Mouse (Mus musculus) C2C12 (cell line): Measurements from ENCODE around the gene Usp3. TPM values are rescaled to one million over a fixed set of nuclear protein-coding genes. Genes with fewer than 3 reads are reported as not detected.

Source experiments
- H3K27me3 ChIP-seq: one replicate; pipeline ENCODE4 v1.6.1; 2011; ENCODE audit not compliant: control insufficient read depth, insufficient read depth, insufficient read length
- H3K36me3 ChIP-seq: one replicate; pipeline ENCODE4 v1.6.1; 2011; ENCODE audit not compliant: control insufficient read depth, insufficient read depth
- H3K4me3 ChIP-seq: one replicate; pipeline ENCODE4 v1.5.1; 2011; ENCODE audit warnings: mild to moderate bottlenecking, control low read depth; ENCODE audit not compliant: poor library complexity, insufficient read depth, severe bottlenecking
- H3K79me2 ChIP-seq: one replicate; pipeline ENCODE4 v1.6.1; 2011; ENCODE audit not compliant: control insufficient read depth, insufficient read depth
- H3K79me3 ChIP-seq: one replicate; pipeline ENCODE4 v1.6.1; 2011; ENCODE audit warnings: low read depth, control low read depth
- H3ac ChIP-seq: one replicate; pipeline ENCODE3; 2011; ENCODE audit warnings: low read depth; ENCODE audit not compliant: control insufficient read depth, insufficient read length
- CEBPB ChIP-seq: IDR thresholded peaks from one replicate; pipeline ENCODE4 v1.6.1; 2011; ENCODE audit warnings: low read depth, mild to moderate bottlenecking, control low read depth, moderate library complexity
- CTCF ChIP-seq: IDR thresholded peaks from one replicate; pipeline ENCODE4 v1.5.1; 2011; ENCODE audit not compliant: control insufficient read depth, insufficient read depth, insufficient read length
- FOSL1 ChIP-seq: IDR thresholded peaks from one replicate; pipeline ENCODE4 v1.8.0; 2011; ENCODE audit warnings: mild to moderate bottlenecking, low read length; ENCODE audit not compliant: poor library complexity, insufficient read depth, severe bottlenecking
- MAX ChIP-seq: IDR thresholded peaks from one replicate; pipeline ENCODE4 v1.6.1; 2011; ENCODE audit warnings: mild to moderate bottlenecking, control low read depth
- MYOD1 ChIP-seq: IDR thresholded peaks from one replicate; pipeline ENCODE4 v1.6.1; 2011; ENCODE audit warnings: low read depth; ENCODE audit not compliant: control insufficient read depth, insufficient read length
- MYOG ChIP-seq: IDR thresholded peaks from one replicate; pipeline ENCODE4 v1.6.1; 2011; ENCODE audit not compliant: control insufficient read depth, insufficient read length; ENCODE audit errors: extremely low read depth
- USF1 ChIP-seq: IDR thresholded peaks from one replicate; pipeline ENCODE4 v1.6.1; 2011; ENCODE audit warnings: low read depth, mild to moderate bottlenecking, control low read depth, moderate library complexity
- polyA plus RNA-seq: library from polyadenylated mRNA; unstranded; fragments of >200 nt; fragmentation: generic; extraction: Trizol; gene quantifications from one replicate; pipeline ENCODE4 v1.2.1, GENCODE M21; 2012; ENCODE audit warnings: missing spikeins

Usp3 gene
- polyA plus RNA-seq, 1 experiment = 12.1 TPM

DNA sequence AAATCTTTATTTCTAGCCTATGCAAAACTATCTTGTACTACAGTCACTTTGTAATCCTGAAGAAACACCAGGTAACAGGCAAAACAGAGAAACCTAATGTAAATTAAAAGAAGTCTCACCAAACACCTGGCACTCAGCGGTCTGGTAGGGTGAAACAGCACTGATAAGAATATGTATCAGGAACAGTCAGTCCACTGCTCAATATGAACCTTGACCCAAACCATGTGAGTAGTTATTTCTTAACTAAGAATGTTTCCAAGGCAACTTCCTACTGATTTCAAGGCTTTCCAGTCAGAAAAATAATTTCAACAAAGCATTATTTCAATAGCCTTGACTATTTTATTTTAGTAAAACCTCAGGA is 17.1 kb downstream of the Usp3 start:
- no peaks in the 10 kb centered on the region for H3K36me3 ChIP-seq
- H3K4me3 ChIP-seq = no peak overlapping the region

DNA sequence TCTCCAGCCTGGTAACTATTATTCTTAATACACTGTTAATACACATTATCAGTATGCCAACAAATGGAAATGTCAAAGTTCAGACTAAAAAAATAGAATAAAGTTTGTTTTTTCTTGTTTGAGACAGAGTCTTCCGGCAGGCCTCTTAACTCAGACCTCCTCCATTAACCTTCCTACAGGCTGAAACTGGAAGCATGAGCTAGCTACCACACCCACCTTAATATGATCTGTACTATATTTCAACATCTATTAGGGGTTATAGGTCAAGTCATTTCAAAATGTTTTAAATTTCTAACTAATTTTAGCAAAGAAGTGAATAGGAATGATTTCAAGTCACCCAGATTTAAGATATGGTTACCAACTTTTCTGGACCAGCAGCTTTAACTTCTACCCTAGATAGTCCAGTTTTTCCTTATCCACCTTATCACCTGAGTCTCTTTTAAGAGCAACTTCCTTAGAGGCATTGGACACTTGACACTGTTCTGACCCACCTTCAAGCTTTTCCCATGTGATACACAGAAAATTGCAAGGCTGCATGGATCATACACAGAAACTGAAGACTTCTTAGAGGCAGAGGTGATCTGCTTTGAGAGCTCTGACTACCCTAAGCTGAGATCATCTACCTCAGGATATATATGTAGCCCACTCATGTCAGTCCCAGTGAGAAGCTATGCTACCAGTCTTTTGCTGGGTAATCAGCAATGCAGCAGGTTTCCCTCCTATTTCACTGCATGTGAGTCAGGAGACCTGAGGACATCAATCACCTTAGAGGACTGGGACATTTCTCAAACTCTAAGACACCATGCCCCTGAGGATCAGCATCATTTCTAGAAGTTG is 17.7 kb downstream of the Usp3 start:
- Histone ChIP-seq H3K79me2 (peaks cover 92% of the 10 kb centered on the region), H3K4me3 (no peak overlapping the region), H3K27me3 (no peaks in the 10 kb centered on the region), H3ac (no peak overlapping the region), H3K36me3 (no peaks in the 10 kb centered on the region), H3K79me3 (peaks cover 47% of the 10 kb centered on the region)
- TF ChIP-seq CTCF (no peak), MAX (no peak), CEBPB (no peak), MYOD1 (no peak)

More for the DNA sequence above, 17.1 kb downstream of the Usp3 start:
- no peaks in the 10 kb centered on the region for H3K27me3 ChIP-seq
- peaks cover 93% of the 10 kb centered on the region for H3K79me2 ChIP-seq
- H3K79me3 ChIP-seq = peaks cover 48% of the 10 kb centered on the region
- H3ac ChIP-seq = no peak overlapping the region
- TF ChIP-seq USF1 (no peak), MAX (no peak), MYOD1 (no peak), CTCF (no peak), FOSL1 (no peak), CEBPB (no peak), MYOG (no peak)

DNA sequence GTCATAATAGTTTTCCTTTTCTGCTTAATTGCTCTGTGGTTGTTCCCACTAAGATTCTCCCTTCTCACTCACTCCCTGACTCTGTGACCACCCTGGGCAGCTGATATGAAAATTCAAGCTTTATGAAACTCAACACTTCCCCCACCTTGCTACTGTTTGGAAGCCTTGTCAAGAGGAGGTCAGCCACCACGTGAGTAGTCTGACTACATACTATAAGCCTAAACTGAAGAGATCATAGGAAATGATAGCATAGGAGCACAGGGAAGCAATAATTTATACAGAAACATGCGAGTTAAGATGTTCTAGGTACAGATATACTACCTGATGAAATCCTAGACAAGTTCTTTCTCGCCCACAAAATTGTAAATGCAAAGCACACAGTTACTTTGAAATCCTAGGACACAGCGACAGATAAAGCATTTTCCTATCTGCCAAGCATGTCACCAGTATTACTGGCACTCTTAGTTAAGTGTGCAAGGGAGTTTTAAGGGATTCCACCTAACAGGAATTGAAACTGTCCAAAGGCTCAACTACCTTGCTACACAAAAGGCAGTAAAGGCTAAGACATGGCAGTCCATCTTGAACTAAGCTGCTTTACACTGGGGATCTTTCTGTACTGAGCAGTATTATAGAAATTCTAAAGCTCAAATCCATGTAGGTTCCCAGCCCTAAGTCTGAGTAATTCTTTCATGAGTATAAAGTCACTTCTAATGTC is 20.8 kb downstream of the Usp3 start:
- TF ChIP-seq FOSL1 (no peak), MAX (no peak), MYOG (no peak), USF1 (no peak), MYOD1 (no peak), CEBPB (no peak), CTCF (no peak)
- peaks cover 44% of the 10 kb centered on the region for H3K79me3 ChIP-seq
- H3K27me3 ChIP-seq = no peaks in the 10 kb centered on the region

DNA sequence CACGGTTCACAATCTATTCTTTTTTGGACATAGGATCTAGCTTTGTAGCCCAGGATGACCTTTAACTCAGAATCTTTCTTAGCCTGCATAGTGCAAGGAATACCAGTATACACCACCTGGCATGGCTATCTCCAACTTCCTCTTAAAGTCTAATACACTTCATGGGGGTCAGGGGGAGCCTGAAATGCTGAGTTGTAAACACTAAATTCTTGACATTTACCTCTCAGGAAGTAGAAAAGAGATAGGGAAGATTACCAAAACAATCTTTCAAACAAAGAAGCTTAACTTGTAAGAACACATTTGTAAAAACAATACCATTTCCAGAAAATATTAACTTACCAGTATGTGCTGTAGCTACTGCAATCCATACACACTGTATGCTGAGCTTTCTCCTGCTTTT is 30.7 kb downstream of the Usp3 start:
- H3ac ChIP-seq = no peak overlapping the region

More for the DNA sequence above, 20.8 kb downstream of the Usp3 start:
- Histone ChIP-seq H3K79me2 (peaks cover 90% of the 10 kb centered on the region), H3ac (no peak overlapping the region), H3K4me3 (no peak overlapping the region), H3K36me3 (no peaks in the 10 kb centered on the region)

DNA sequence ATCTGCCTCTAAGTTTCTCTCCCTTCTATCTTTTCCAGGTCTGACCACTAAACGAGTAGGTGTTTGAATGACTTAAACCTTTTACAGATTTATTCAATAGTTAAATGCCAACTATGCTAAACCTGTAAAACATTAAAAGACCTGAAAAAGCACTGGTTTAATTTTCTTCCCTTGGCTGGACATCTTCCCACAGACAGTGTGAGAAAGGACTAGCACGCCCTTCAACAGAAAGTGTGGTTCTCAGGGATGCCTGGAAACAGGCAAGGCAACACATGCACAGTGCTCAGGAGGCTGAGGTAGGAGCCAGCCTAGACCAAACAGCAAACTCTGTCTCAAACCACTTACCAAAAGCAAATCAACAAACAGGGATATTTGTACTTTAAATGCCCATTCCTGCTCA is 31.4 kb downstream of the Usp3 start:
- Histone ChIP-seq H3K79me2 (peaks cover 36% of the 10 kb centered on the region), H3K27me3 (no peaks in the 10 kb centered on the region), H3ac (no peak overlapping the region), H3K4me3 (no peak overlapping the region), H3K36me3 (no peaks in the 10 kb centered on the region), H3K79me3 (peaks cover 8% of the 10 kb centered on the region)
- no peak for TF ChIP-seq CTCF
- no peak for TF ChIP-seq MYOD1
- no peak for TF ChIP-seq FOSL1
- no peak for TF ChIP-seq USF1
- no peak for TF ChIP-seq MYOG
- TF ChIP-seq MAX = no peak
- TF ChIP-seq CEBPB = no peak

More for the DNA sequence above, 30.7 kb downstream of the Usp3 start:
- Histone ChIP-seq H3K79me3 (peaks cover 11% of the 10 kb centered on the region), H3K4me3 (no peak overlapping the region), H3K36me3 (no peaks in the 10 kb centered on the region), H3K79me2 (peaks cover 43% of the 10 kb centered on the region), H3K27me3 (no peaks in the 10 kb centered on the region)
- TF ChIP-seq CTCF = no peak

DNA sequence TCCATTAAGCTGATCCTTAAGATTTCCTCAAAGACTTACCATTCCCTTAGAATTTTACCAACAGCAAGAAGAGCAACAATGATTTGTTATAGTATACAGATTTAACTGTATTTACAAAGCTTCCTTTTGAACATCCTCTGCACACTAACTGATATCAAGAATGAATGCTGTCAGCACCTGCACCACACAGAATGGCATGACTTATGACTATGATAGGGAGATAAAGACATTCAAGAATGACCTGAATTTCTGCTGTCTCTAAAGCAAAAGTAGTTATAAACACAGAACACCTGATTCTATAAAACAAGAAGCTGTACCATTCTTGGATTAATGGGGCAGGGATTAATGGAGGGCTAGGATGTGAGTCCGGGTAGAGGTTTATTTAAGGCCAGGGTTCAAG is 32.2 kb downstream of the Usp3 start:
- Histone ChIP-seq H3ac (no peak overlapping the region), H3K27me3 (no peaks in the 10 kb centered on the region), H3K79me2 (peaks cover 31% of the 10 kb centered on the region), H3K4me3 (no peak overlapping the region), H3K36me3 (no peaks in the 10 kb centered on the region), H3K79me3 (peaks cover 8% of the 10 kb centered on the region)
- TF ChIP-seq CEBPB (no peak), MAX (no peak), USF1 (no peak), FOSL1 (no peak), MYOG (no peak), MYOD1 (no peak), CTCF (no peak)
